Mouse (Mus musculus): ENCODE data around the gene St3gal3. TPM values are rescaled to one million over a fixed set of nuclear protein-coding genes. Genes with fewer than 3 reads are reported as not detected.

St3gal3 gene
- 0.13 TPM for polyA plus RNA-seq (2014; fragmentation: Illumina TruSeq; extraction: RNeasy Lipid Tissue Mini Kit (QIAGEN cat#74804); ENCODE audit: low read depth, low replicate concordance)

DNA sequence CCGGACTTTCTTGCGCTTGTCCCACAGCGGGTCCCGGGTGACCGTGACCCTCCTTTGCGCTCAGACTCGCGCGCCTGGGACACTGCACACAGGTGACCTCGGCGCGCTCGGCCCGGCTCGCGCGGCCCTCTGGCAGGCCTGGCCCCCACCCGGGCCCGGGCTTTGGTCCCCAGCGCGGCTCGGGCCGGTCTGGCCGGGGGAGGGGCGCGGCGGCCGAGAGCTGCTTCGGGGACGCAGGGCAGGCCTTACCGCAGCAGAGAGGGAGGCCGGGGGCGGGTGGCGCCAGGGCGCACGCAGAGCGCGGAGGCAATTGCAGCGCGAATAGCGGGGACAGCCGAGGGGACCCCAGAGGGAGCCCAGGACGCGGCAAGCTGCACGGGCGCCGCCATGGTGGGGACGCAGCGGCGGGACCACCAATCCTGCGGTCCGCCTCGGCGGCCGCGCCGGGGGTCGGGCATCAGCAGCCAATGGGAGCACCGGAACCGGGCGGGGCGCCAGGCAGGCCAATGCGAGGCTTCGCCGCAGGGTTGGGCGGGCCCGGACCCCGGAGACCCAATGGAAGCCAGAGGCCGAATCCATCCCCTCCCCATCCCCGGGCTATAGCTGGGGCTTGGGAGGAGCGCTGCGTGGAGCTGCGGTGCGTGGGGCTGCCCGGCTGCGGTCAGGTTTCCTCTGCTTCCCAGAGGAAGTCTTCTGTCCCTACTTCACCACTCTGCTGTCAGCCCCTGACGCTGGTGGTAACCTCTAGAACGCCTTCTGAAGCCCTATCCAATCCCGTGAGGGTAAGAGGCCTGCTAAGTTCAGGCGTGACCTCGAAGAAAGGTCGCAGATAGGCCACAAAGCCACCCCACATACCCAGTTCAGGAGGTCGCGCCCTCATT is at the start of gene St3gal3:
Gene St3gal3, minus strand, starts transcription at position 430 of the 881 bp plus-strand sequence.

DNA sequence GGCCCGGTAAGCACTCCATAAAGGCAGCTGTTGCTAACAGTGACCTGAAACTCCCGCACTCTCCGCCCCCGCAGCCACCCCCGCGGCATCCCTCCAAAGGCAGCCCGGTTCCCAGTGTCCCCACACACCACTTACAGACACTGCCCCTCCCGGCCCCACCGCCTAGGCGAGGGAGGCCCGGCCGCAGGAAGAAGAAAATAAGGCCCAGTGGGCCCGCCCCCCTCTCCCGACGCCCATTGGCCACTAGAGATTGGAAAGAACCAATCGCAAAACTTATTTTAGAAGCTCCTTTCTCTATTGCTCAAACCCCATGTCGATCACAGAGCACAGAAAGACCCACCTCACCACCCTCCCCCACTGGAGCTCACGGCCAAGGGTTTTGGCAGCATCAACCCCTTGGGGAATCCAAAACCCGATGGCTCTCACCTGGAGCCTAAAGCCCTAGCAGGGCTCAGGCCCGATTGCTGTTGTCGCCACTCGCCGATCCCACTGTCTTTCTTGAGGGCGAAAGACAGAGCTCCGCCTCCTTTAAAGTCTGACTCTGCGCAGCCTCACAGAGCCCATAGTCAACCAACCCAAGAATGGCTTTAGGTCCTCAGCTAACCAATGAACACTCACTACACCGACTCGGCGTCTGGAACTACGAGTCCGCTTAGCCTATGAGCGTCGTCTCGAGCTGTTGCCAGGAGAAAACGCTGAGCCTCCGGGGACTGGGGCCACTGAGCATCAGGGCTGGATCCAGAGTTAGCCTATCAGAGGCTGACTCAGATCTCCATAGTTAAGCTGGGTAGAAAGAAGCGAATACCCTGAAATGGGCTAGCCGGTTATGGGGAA is 45.0 kb upstream of the St3gal3 start, which contains the start of gene Kdm4a:
Gene Kdm4a, minus strand, starts transcription at position 577 of the 834 bp plus-strand sequence.

GRCm38 (mm10) chr4:117929391-117929881 is 205.3 kb downstream of the St3gal3 start, which contains the start of gene Artn:
Gene Artn (minus strand): TSS chr4:117929763.

DNA sequence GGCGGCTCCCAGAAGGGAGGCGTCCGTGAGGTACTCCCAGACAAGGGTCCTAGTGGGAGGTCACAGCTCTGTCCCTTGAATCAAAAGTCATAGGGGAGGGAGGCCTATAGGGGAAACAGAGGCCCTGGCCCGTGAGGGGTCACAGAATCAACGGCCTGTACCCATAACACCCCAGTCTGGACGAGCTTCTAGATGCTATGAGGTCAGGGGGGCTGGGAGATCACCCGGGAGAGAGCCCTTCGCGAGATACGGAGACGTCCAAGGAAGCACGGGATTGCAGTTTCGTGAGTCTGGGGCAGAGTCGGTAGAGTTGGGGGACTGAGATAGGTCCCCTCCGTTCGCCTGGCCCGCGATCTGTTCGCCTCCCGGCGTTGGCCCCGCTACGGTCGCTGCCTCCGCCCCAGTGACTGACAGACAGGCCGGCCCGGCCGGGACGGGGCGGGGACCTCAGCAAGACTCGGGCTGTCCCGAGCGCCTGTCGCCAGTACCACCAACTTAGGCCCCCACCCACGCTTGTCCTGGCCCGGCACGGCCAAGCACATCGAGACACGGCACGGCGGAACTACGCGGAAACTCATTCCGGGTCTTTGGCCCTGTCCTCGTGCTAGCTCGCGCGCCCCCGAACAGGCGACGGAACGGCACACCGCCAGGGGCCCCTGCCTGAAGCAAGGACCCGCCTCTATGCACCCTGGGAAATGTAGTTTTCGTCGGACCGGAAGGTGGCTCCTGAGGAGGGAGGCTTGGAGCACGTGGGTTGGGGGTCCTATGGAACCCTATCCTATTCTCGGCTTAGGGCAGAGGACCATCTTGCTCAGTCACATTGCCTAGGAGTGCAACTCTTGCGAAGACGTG is 219.9 kb downstream of the St3gal3 start, which contains the start of gene Ipo13:
Gene Ipo13, minus strand, starts transcription at position 409 of the 852 bp plus-strand sequence.

GRCm38 (mm10) chr4:117891738-117892161 is 243.0 kb downstream of the St3gal3 start, which contains the start of gene Dph2:
Gene Dph2 (minus strand): TSS chr4:117892032.

DNA sequence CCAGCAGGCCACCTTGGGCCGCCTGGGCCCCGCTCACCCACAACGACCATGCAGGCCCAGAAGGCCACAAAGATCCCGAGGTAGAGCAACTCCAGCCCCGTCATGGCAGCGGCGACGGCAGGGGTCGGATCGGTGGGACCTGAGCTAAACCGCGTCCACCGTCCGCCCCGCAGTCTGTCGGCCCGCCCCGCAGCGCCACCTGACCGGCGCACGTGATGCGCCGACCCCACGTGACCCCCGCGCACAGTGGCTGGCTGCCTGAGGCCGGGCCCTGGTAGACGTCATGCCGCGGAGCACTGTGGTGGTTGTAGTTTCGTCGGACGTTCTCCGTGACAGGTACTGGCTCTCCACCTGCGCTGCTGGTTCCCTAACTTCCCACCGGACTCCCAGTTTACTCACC is 247.6 kb downstream of the St3gal3 start, which contains the start of gene Atp6v0b:
Gene Atp6v0b, minus strand, starts transcription at position 201 of the 400 bp plus-strand sequence.

DNA sequence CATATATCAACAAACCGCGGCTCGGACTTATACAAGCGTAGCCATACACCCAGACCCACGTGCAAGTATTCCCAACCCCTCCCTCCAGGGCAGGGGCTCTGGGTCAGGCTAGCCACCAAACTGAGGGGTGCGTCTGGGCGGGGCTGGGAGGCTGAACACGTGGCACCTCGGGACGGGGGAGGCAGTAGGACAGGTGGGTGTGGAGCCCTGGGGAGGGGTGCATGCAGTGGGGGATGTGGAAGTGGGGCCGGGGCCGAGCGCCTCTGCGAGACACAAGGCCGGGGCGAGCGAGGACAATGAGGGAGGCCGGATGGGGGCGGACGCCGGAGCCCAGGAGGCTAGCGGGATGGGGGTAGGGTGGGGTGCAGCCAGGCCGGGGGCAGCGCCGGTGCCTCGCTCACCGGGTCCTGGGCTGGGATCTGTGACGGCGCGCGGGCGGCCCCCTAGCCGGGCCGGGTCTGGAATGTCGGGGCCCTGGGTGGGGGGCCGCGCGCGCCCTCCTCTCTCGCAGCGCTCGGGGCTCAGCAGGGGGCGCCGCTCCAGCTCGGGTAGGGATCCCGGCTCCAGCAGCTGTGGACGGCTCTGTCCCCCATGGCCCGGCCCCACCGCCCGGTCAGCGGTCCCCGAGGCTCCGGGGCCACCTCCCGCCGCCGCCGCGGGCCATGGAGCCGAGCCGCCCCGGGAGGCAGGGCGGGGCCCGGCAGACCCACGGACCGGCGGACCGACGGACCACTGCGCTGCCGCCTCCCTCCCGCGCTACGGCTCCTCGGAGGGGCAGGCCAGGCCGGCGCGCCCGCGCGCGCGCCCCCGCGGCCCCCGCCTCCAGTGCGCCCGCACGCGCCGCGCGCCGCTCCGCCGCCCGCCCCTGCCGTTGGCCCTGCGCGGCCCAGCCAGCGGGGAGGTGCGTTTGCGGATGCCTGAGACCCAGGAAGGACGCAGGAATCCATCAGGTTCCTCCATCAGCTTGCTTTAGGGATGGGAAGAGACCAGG is 251.7 kb downstream of the St3gal3 start, which contains the start of gene B4galt2:
Gene B4galt2, minus strand, starts transcription at position 787 of the 991 bp plus-strand sequence.

Other genes starting within 250 kb of the St3gal3 start
- gene Atp6v0b, start 247.6 kb downstream of the St3gal3 start, polyA plus RNA-seq (2014; fragmentation: Illumina TruSeq; extraction: RNeasy Lipid Tissue Mini Kit (QIAGEN cat#74804); ENCODE audit: low read depth, low replicate concordance) = 30.7 TPM
- gene Dph2, start 242.9 kb downstream of the St3gal3 start, polyA plus RNA-seq (2014; fragmentation: Illumina TruSeq; extraction: RNeasy Lipid Tissue Mini Kit (QIAGEN cat#74804); ENCODE audit: low read depth, low replicate concordance) = 1.7 TPM
- 18.1 TPM for gene Ipo13, start 219.9 kb downstream of the St3gal3 start, polyA plus RNA-seq (2014; fragmentation: Illumina TruSeq; extraction: RNeasy Lipid Tissue Mini Kit (QIAGEN cat#74804); ENCODE audit: low read depth, low replicate concordance)
- 1.4 TPM for gene Artn, start 205.2 kb downstream of the St3gal3 start, polyA plus RNA-seq (2014; fragmentation: Illumina TruSeq; extraction: RNeasy Lipid Tissue Mini Kit (QIAGEN cat#74804); ENCODE audit: low read depth, low replicate concordance)
- 2.2 TPM for gene Kdm4a, start 45.1 kb upstream of the St3gal3 start, polyA plus RNA-seq (2014; fragmentation: Illumina TruSeq; extraction: RNeasy Lipid Tissue Mini Kit (QIAGEN cat#74804); ENCODE audit: low read depth, low replicate concordance)
- 0.70 TPM for gene Ptprf, start 156.5 kb upstream of the St3gal3 start, polyA plus RNA-seq (2014; fragmentation: Illumina TruSeq; extraction: RNeasy Lipid Tissue Mini Kit (QIAGEN cat#74804); ENCODE audit: low read depth, low replicate concordance)